Mouse (Mus musculus): ENCODE results near the gene Tubb2b.

Tubb2b gene

DNA sequence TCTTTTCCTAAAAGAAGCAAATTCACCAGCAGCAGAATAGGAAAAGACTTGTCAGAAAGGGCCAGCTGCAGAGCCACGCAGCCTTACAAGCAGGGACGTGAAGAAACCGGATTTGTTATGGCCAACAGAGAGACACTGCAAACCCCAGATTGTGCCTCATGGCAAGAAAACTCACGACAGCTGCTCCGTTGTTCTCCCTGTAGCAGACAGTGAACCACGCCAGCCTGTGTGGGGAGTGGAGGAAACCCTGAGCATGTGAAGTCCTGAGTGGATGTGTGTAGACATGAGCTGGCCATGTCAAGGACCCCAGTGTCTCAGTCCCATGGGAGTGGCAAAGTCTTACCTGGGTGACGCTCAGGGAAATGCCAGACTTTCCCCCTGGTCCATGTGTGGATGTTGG is 6.3 kb upstream of the Tubb2b start:
- no peak for DNase-seq (ENCODE audit: low read depth, low spot score)

DNA sequence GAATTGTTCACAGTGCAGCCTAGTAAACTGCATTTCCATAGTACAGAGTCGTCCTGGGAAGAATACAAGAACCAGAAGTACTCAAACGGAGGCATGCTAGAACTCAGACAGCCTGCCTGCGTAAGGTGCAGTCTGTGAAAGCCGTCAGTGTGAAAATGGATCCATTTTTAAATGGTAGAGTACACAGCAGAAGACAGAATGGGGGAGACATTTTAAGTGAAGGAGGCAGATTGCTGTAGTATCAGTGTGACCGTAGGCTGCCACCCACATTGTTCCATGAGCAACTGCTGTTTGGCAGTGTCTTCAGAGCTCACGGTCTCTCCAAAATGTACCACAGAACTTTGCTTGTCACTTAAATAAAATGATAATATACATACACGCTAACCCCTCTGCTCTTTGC is 4.0 kb upstream of the Tubb2b start:
- DNase-seq (ENCODE audit: low read depth, low spot score) = no peak

- peak; percentile 71 for DNase-seq (ENCODE audit: low read depth, low spot score)
These were observed 3.2 kb upstream of the Tubb2b start for GRCm38 (mm10) chr13:34133326-34134071.

DNA sequence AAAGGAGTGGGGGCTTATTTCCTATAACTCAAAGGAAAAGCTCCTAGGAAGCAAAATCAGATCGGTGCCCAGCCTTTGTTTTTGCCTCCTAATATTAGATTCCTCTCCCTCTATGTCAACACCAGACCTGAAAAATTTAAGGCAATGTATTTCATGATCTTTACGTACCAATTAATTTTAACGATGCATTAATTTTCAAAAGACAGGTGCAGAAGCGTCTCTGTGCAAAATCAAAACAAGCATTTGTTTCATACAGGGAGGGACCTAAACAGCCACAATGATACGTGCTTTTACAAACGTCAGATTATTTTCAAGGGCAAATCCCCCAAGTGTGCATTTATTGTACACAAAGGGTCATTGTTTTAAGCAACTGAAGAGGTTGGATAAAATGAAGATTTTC is 2.6 kb upstream of the Tubb2b start:
- no peak for DNase-seq (ENCODE audit: low read depth, low spot score)

DNA sequence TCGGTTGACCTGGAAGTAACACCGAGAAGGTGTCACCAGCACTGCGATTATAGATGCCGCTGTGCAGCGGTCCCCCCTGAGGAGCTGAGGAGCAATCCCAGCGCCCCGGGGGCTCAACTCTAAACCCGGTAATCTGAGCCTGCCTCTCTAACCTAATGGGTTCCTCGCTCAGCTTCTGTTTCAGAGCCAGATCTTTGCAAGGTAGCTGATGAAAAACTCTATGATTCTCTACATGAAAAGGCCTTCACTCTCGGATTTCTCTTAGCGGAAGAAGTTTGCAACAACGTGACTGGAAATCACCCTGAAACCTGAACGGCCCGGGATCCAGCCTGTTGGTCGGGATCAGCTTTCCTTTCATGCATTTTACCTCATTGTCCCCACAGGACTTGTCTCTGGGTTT is 2.0 kb upstream of the Tubb2b start:
- no peak for DNase-seq (ENCODE audit: low read depth, low spot score)

- DNase-seq (ENCODE audit: low read depth, low spot score) = peak; percentile 89
These were observed 1.4 kb upstream of the Tubb2b start for GRCm38 (mm10) chr13:34131708-34132060.

DNA sequence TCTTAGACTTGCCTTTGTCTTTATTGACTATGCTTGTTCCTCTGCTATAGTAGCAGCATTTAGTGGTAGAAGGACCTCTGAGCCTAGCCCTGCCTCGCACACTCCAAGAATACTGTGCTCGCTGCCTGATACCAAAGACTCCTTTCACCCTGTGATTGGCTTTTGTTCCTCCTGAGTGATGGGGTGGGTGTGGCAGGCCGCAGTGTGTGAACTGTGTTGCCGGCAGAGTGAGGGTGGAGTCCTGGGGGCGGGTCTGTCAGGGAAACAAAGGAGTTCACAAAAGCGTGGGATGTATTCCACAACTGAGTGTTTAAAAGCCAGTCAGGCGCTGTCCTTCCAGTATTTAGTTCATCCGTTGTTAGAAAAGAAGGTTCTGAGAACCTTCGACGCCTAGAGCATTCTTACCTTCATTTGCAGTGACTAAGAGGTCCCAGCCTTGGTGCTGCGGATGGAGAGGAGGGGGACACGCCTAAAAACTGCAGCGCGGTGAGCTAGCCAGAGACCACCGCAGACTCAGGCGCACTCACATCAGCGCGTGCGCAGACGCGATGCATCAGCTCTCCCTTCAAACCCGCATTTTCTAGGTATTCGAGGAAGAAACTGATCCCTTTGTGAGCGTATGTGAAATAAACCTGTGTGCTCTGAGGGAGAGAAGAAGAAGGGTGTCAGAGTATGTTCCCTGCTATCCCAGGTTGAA is 893 bp upstream of the Tubb2b start:
- DNase-seq (ENCODE audit: low read depth, low spot score) = peak; percentile 88

GRCm38 (mm10) chr13:34129485-34130225 is 611 bp downstream of the Tubb2b start:
- DNase-seq (ENCODE audit: low read depth, low spot score) = peak; percentile 82

DNA sequence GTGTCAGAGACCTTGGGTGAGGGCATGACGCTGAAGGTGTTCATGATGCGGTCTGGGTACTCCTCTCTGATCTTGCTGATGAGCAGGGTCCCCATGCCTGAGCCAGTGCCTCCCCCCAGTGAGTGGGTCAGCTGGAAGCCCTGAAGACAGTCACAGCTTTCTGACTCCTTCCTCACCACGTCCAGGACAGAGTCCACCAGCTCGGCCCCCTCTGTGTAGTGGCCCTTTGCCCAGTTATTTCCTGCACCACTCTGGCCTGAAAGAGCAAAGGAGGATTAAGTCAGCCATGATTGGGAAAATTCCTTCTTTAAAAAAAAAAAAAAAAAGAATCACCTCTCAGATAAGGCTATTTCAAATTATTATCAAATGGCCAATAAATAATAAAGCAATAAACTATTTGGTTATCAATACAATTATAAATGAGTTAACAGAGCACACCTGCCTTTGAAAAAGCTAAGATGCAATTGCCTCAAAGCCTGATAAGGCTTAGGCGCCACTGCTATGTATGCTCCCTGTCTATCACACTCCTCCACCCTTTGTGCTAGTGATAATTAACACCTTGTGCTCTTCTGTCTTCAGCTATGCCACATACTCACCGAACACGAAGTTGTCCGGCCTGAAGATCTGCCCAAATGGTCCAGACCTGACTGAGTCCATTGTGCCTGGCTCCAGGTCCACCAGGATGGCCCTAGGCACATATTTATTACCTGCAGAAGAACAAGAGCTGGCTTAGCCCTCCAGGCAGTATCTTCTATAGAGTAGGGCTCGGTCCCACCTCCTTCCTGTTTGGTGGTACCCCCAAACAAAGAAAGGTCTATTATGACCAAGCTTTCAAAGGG is 1.8 kb downstream of the Tubb2b start:
- no peak for DNase-seq (ENCODE audit: low read depth, low spot score)

- DNase-seq (ENCODE audit: low read depth, low spot score) = no peak
These were observed 4.6 kb downstream of the Tubb2b start for GRCm38 (mm10) chr13:34125711-34126110.

- DNase-seq (ENCODE audit: low read depth, low spot score) = no peak
These were observed 9.7 kb downstream of the Tubb2b start for GRCm38 (mm10) chr13:34120536-34120935.

GRCm38 (mm10) chr13:34119406-34119805 is 10.9 kb downstream of the Tubb2b start:
- DNase-seq (ENCODE audit: low read depth, low spot score) = no peak

DNA sequence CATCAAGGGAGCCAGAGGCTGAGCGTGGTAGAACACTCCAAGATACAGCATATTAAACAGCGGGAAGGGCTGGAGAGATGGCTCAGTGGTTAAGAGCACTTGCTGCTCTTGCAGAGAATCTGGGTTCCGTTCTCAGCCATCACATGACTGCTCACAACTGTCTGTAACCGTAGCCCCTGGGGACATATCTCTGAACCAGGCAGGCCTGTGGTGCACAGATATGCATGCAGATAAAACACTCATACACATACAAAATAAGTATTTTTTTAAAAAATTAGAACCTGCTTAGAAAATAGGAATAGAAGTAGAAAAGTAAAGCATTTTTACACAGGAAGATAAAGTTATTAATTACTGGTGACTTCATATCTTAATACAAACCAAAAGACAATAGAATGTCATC is 11.4 kb downstream of the Tubb2b start:
- no peak for DNase-seq (ENCODE audit: low read depth, low spot score)

DNA sequence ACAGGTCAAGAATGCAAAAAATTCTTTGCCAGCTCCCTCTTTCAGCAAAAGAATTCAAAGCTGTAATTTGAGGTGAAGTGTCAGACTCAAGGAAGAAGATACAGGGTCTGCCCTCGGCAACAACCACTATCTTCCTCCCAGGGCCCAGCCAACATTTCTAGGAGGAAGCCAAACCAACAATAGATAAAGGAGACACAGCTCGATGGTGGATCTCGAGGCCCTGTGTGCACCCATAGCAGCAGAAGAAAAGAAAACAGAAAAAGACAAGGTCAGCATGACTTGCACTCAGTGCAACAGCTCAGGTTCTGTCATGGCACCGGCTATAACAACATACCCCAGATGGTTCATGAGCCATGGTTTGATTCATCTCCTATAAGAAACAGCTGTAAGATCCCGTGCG is 13.8 kb downstream of the Tubb2b start:
- DNase-seq (ENCODE audit: low read depth, low spot score) = no peak

GRCm38 (mm10) chr13:34114654-34115053 is 15.6 kb downstream of the Tubb2b start:
- no peak for DNase-seq (ENCODE audit: low read depth, low spot score)

- DNase-seq (ENCODE audit: low read depth, low spot score) = no peak
These were observed 17.2 kb downstream of the Tubb2b start for GRCm38 (mm10) chr13:34113086-34113485.

GRCm38 (mm10) chr13:34112369-34113081 is 17.7 kb downstream of the Tubb2b start:
- no peak for DNase-seq (ENCODE audit: low read depth, low spot score)

DNA sequence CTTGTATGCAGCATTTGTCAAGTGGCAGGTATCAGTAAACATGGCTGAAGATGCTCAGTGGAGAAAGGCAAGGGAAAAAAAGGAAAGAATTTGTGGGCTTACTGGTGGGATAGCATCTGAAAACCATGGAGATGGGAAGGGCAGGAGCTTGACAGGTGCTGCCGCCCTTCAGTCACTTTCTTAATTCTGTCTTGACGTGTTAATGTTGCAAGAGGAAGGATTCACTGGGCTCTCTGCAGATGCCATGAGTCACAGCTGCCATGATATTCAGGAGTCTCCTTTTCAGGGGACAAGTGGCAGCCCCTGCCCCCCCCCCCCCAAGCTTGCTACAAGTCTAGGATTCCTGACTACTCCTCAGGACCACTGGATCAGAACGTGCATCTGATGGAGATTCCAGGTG is 18.4 kb downstream of the Tubb2b start:
- DNase-seq (ENCODE audit: low read depth, low spot score) = no peak

DNA sequence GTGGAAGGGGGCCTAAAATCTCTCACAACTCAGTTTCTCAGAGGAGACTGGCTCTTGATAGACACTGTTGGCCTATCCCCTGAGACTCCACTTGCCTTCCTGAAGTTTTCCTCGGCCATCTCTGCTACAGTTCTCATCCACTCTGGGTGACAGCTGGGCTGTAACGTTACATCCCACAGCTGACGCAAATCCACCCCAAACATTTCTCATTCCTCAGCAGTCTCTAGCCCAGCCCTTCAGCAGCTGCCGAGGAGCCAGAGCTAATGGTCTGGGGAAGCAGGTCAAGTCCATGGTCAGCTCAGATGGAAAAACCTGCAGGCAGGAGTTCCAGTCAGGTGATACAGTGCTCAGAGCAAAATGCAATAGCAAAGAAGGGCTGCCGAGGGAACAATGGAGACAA is 19.2 kb downstream of the Tubb2b start:
- no peak for DNase-seq (ENCODE audit: low read depth, low spot score)

DNA sequence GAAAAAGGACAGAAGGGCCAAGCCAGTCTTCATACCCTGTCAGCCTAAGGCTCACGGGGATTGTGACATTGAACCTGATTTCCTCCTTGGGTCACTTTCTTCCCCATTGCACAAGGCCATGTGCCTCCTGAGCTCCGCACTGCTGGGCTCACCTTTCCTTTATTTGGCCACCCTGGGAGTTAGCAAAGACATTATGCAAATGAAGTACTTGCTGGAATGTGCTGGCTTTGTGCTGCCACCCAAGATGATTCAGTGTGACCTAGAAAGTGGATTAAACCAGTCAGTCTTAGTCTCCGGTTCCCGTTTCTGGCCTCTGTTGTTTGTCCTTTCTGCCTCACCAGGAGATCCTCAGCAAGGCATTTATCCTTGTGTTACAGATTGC is 20.6 kb downstream of the Tubb2b start:
- no peak for DNase-seq (ENCODE audit: low read depth, low spot score)

GRCm38 (mm10) chr13:34109035-34109676 is 21.1 kb downstream of the Tubb2b start:
- no peak for DNase-seq (ENCODE audit: low read depth, low spot score)

All from mesoderm, embryonic 11.5 days (tissue).